Mouse (Mus musculus) left cerebral cortex, postnatal 36 days (tissue): ENCODE data around the gene Olfr871. TPM values are rescaled to one million over a fixed set of nuclear protein-coding genes. Genes with fewer than 3 reads are reported as not detected.
"Not testable (repeated sequence)": the region's sequence is repeated elsewhere in the genome, so short reads cannot be mapped to it uniquely, and the experiment has no call there.

ENCODE experiments used
- DNase-seq, 2 experiments: peaks; one replicate each; pipeline ENCODE4 v3.0.0; 2021 to 2022; ENCODE audit warnings: low spot score in 2 of 2, mixed read lengths in 1 of 2
- intact Hi-C: fragments of 180-260 bp; cut with DNase I; formaldehyde crosslinking; loops from one replicate; pipeline ENCODE4 v1.15.1; 2025
- total RNA-seq, 2 experiments: library from RNA; stranded (reverse); gene quantifications; 2 replicates each; pipeline ENCODE4 v1.2.3; 2021

Olfr871 gene
- total RNA-seq = not detected

- intact Hi-C loops = no loop called here
- DNase-seq = no peak
These were observed at the start of gene Olfr871 for GRCm38 (mm10) chr9:20211907-20212306. Olfr871 (plus strand) TSS chr9:20212207.

GRCm38 (mm10) chr9:20173957-20174356 lies 38.0 kb upstream of the Olfr871 start, which contains the start of gene Olfr870:
Olfr870 (minus strand) TSS chr9:20174057.
- DNase-seq = no peak
- intact Hi-C loops = no loop called here

GRCm38 (mm10) chr9:20179463-20179862 lies 32.5 kb upstream of the Olfr871 start:
- intact Hi-C loops = no loop called here
- DNase-seq = no peak

GRCm38 (mm10) chr9:20202131-20202530 lies 9.9 kb upstream of the Olfr871 start:
- intact Hi-C loops = no loop called here
- DNase-seq = no peak

GRCm38 (mm10) chr9:20203413-20203984 lies 8.5 kb upstream of the Olfr871 start:
- intact Hi-C loops, DNase-seq: not testable (repeated sequence)

GRCm38 (mm10) chr9:20210812-20211211 lies 1.2 kb upstream of the Olfr871 start:
- intact Hi-C loops = no loop called here

GRCm38 (mm10) chr9:20211477-20211876 lies 530 bp upstream of the Olfr871 start:
- intact Hi-C loops = no loop called here
- DNase-seq = no peak

More at GRCm38 (mm10) chr9:20210812-20211211, 1.2 kb upstream of the Olfr871 start:
- DNase-seq = no peak

GRCm38 (mm10) chr9:20236819-20237218 lies 24.8 kb downstream of the Olfr871 start, which contains the start of gene Olfr872:
Olfr872 (plus strand) TSS chr9:20237119.
- intact Hi-C loops = no loop called here
- no peak for DNase-seq

- intact Hi-C loops = no loop called here
- no peak for DNase-seq
These were observed 25.4 kb downstream of the Olfr871 start for GRCm38 (mm10) chr9:20237378-20237777.

Other genes with a start within 250 kb of the Olfr871 start
- not detected for gene Olfr866, start 184.2 kb upstream of the Olfr871 start, total RNA-seq
- gene Olfr867, start 154.6 kb upstream of the Olfr871 start, total RNA-seq = not detected
- not detected for gene Olfr868, start 113.6 kb upstream of the Olfr871 start, total RNA-seq
- not detected for gene Olfr869, start 83.2 kb upstream of the Olfr871 start, total RNA-seq
- not detected for gene Olfr870, start 38.1 kb upstream of the Olfr871 start, total RNA-seq
- not detected for gene Olfr872, start 24.9 kb downstream of the Olfr871 start, total RNA-seq
- not detected for gene Olfr39, start 70.1 kb downstream of the Olfr871 start, total RNA-seq
- gene Olfr873, start 86.3 kb downstream of the Olfr871 start, total RNA-seq = not detected
- not detected for gene Olfr18, start 123.9 kb downstream of the Olfr871 start, total RNA-seq
- 10 to 100 TPM in 1 of 2 experiments, 1 to 10 TPM in 1; 9.2 to 10.0 TPM for gene Zfp560, start 173.0 kb downstream of the Olfr871 start, total RNA-seq
- gene Zfp26, start 248.0 kb downstream of the Olfr871 start, total RNA-seq = 10 to 100 TPM; 25.1 to 26.0 TPM